Mouse (Mus musculus) small intestine, adult 2 months (tissue): ENCODE measurements around the gene Vps26a.

Experiments
- CTCF ChIP-seq: fragments of 200-500 bp; IDR thresholded peaks from 2 replicates; pipeline ENCODE4 v1.5.1; 2012; ENCODE audit warnings: low read depth, mild to moderate bottlenecking, control low read depth, inconsistent platforms, low read length, moderate library complexity, mixed read lengths; ENCODE audit not compliant: insufficient replicate concordance, insufficient read length; ENCODE audit errors: extremely low read depth
- POLR2A ChIP-seq: fragments of 200-500 bp; IDR thresholded peaks from 2 replicates; pipeline ENCODE4 v1.6.1; 2012; ENCODE audit warnings: low read depth, mild to moderate bottlenecking, control low read depth, inconsistent platforms, low read length, moderate library complexity

GRCm38 (mm10) chr10:62449364-62450279, 37.0 kb downstream of the Vps26a start, which contains the start of the genes 4930507D05Rik and Supv3l1:
- no peak for TF ChIP-seq POLR2A
- no peak for TF ChIP-seq CTCF
